Mouse (Mus musculus): ENCODE results near the gene Ankrd27. TPM values are rescaled to one million over a fixed set of nuclear protein-coding genes. Genes with fewer than 3 reads are reported as not detected.

Gene Ankrd27
- polyA plus RNA-seq, 1 experiment from 2014 or later, result 12.4 TPM

GRCm38 (mm10) chr7:35668066-35669041, 82.3 kb downstream of the Ankrd27 start:
- no peaks in the 10 kb centered on the region for H3K36me3 ChIP-seq (ENCODE audit: inconsistent target)
- H3K79me2 ChIP-seq (ENCODE audit: inconsistent target), result no peaks in the 10 kb centered on the region
- H3K27ac ChIP-seq, result no peak overlapping the region
- no peak overlapping the region for H3K4me3 ChIP-seq (ENCODE audit: inconsistent target)
- 82% methylated on average over 18 of the region's 18 CpGs for WGBS (ENCODE audit: missing documents)

- no peak overlapping the region for H3K4me3 ChIP-seq (ENCODE audit: inconsistent target)
- no peaks in the 10 kb centered on the region for H3K79me2 ChIP-seq (ENCODE audit: inconsistent target)
- WGBS (ENCODE audit: missing documents), result 83% methylated on average over 4 of the region's 4 CpGs
- H3K36me3 ChIP-seq (ENCODE audit: inconsistent target), result no peaks in the 10 kb centered on the region
- H3K27ac ChIP-seq, result no peak overlapping the region
Measured at GRCm38 (mm10) chr7:35678976-35679375, 92.9 kb downstream of the Ankrd27 start.

GRCm38 (mm10) chr7:35681559-35681958, 95.5 kb downstream of the Ankrd27 start:
- Histone ChIP-seq H3K4me3 (ENCODE audit: inconsistent target) (no peak overlapping the region), H3K79me2 (ENCODE audit: inconsistent target) (no peaks in the 10 kb centered on the region), H3K27ac (no peak overlapping the region), H3K36me3 (ENCODE audit: inconsistent target) (no peaks in the 10 kb centered on the region)
- WGBS (ENCODE audit: missing documents), result 86% methylated on average over 3 of the region's 3 CpGs

GRCm38 (mm10) chr7:35683409-35684122, 97.5 kb downstream of the Ankrd27 start:
- Histone ChIP-seq H3K36me3 (ENCODE audit: inconsistent target) (no peaks in the 10 kb centered on the region), H3K79me2 (ENCODE audit: inconsistent target) (no peaks in the 10 kb centered on the region), H3K4me3 (ENCODE audit: inconsistent target) (no peak overlapping the region), H3K27ac (no peak overlapping the region)
- WGBS (ENCODE audit: missing documents), result 82% methylated on average over 6 of the region's 6 CpGs

- Histone ChIP-seq H3K4me3 (ENCODE audit: inconsistent target) (no peak overlapping the region), H3K36me3 (ENCODE audit: inconsistent target) (no peaks in the 10 kb centered on the region), H3K27ac (no peak overlapping the region), H3K79me2 (ENCODE audit: inconsistent target) (no peaks in the 10 kb centered on the region)
- WGBS (ENCODE audit: missing documents), result 92% methylated on average over 11 of the region's 11 CpGs
Measured at GRCm38 (mm10) chr7:35686216-35686615, 100.2 kb downstream of the Ankrd27 start.

GRCm38 (mm10) chr7:35686756-35687155, 100.7 kb downstream of the Ankrd27 start:
- H3K4me3 ChIP-seq (ENCODE audit: inconsistent target), result no peak overlapping the region

GRCm38 (mm10) chr7:35687229-35687628, 101.2 kb downstream of the Ankrd27 start:
- Histone ChIP-seq H3K79me2 (ENCODE audit: inconsistent target) (no peaks in the 10 kb centered on the region), H3K36me3 (ENCODE audit: inconsistent target) (no peaks in the 10 kb centered on the region), H3K27ac (no peak overlapping the region), H3K4me3 (ENCODE audit: inconsistent target) (no peak overlapping the region)
- 62% methylated on average over 10 of the region's 10 CpGs for WGBS (ENCODE audit: missing documents)

More at GRCm38 (mm10) chr7:35686756-35687155, 100.7 kb downstream of the Ankrd27 start:
- 40% methylated on average over 13 of the region's 13 CpGs for WGBS (ENCODE audit: missing documents)
- H3K36me3 ChIP-seq (ENCODE audit: inconsistent target), result no peaks in the 10 kb centered on the region
- no peak overlapping the region for H3K27ac ChIP-seq
- no peaks in the 10 kb centered on the region for H3K79me2 ChIP-seq (ENCODE audit: inconsistent target)

GRCm38 (mm10) chr7:35688276-35688675, 102.2 kb downstream of the Ankrd27 start:
- no peaks in the 10 kb centered on the region for H3K79me2 ChIP-seq (ENCODE audit: inconsistent target)
- H3K36me3 ChIP-seq (ENCODE audit: inconsistent target), result no peaks in the 10 kb centered on the region
- WGBS (ENCODE audit: missing documents), result 96% methylated on average over 9 of the region's 9 CpGs
- no peak overlapping the region for H3K27ac ChIP-seq
- H3K4me3 ChIP-seq (ENCODE audit: inconsistent target), result no peak overlapping the region

Other genes starting within 250 kb of the Ankrd27 start
- 5.4 to 10.3 TPM (median 8.4 TPM) in 3 replicates for gene Faap24, start 189.4 kb upstream of the Ankrd27 start, polyA plus RNA-seq (2018)
- 4.7 to 9.8 TPM (median 6.2 TPM) in 3 replicates for gene Cep89, start 189.2 kb upstream of the Ankrd27 start, polyA plus RNA-seq (2018)
- gene Slc7a9, start 137.4 kb upstream of the Ankrd27 start, polyA plus RNA-seq (2018), result not detected in 3 replicates
- gene Tdrd12, start 48.5 kb upstream of the Ankrd27 start, polyA plus RNA-seq (2018), result 0.17 TPM in 1 of 3 replicates, not detected in the others
- 23.5 to 38.0 TPM (median 30.5 TPM) in 3 replicates for gene Nudt19, start 29.9 kb upstream of the Ankrd27 start, polyA plus RNA-seq (2018)
- gene Rgs9bp, start 662 bp upstream of the Ankrd27 start, polyA plus RNA-seq (2018), result 0.01 TPM in 1 of 3 replicates, not detected in the others
- 78.5 to 143 TPM (median 121 TPM) in 3 replicates for gene Pdcd5, start 61.3 kb downstream of the Ankrd27 start, polyA plus RNA-seq (2018)
- gene Dpy19l3, start 168.2 kb downstream of the Ankrd27 start, polyA plus RNA-seq (2018), result 0.16 to 0.46 TPM (median 0.42 TPM) in 3 replicates
- gene Zfp507, start 216.8 kb downstream of the Ankrd27 start, polyA plus RNA-seq (2018), result 0.10 to 0.16 TPM in 2 of 3 replicates, not detected in the other